Mouse (Mus musculus) erythroblast, embryonic 14.5 days (primary cell): ENCODE data around the gene Ctcf.

Experiments
- GATA1 ChIP-seq: IDR thresholded peaks from 2 replicates; pipeline ENCODE4 v1.6.1; 2012; ENCODE audit warnings: low read length, inconsistent platforms, mixed read lengths
- TAL1 ChIP-seq: IDR thresholded peaks from 3 replicates; pipeline ENCODE4 v1.6.1; 2012; ENCODE audit warnings: low read length, inconsistent platforms, mixed read lengths

- TF ChIP-seq TAL1 (no peak), GATA1 (no peak)
These were observed 14.5 kb upstream of the Ctcf start for GRCm38 (mm10) chr8:105621841-105622240.
